8 mouse cellular contexts compared by ENCODE assay signal in genomic region chr7:24904936-24905335, GRCm38 (mm10). TPM values are rescaled to one million over a fixed set of nuclear protein-coding genes. Genes with fewer than 3 reads are reported as not detected.
A peak's percentile ranks its signal among the peaks of the same experiment; 100 is the strongest.
DNase-seq lines count a peak whose midpoint lies in the region; ATAC-seq and TF ChIP-seq lines count a peak whose summit lies in the region.

No protein-coding gene starts in this region.

- no peaks in the 10 kb centered on the region for H3K36me3 ChIP-seq in heart, embryonic 11.5 days (ENCODE audit: control insufficient read depth, insufficient read depth, low read length)
- peaks cover 6% of the 10 kb centered on the region for H3K36me3 ChIP-seq in kidney, postnatal 0 days (ENCODE audit: insufficient read depth, low read length)

- ATAC-seq in heart, embryonic 11.5 days (replicated peaks; ENCODE audit: insufficient number of reproducible peaks, low FRiP score, low TSS enrichment): no peak
- ATAC-seq in kidney, postnatal 0 days (replicated peaks; ENCODE audit: low FRiP score, low read depth): peak; percentile 23; the same call in 1 of the 2 replicates
- ATAC-seq in monocyte, adult 5-6 weeks (replicated peaks; ENCODE audit: insufficient number of reproducible peaks, low FRiP score, low TSS enrichment, poor library complexity, severe bottlenecking): no peak

- H3K4me2 ChIP-seq in heart, embryonic 11.5 days: peak overlapping the region; percentile 75
- H3K4me2 ChIP-seq in kidney, postnatal 0 days (ENCODE audit: low read length): peak overlapping the region; percentile 74

- whole genome bisulfite sequencing in heart, embryonic 11.5 days (ENCODE audit: insufficient replicate concordance): 9% methylated on average over 3 of the region's 3 CpGs
- 19% methylated on average over 3 of the region's 3 CpGs for WGBS in kidney, postnatal 0 days

- H3K9me3 ChIP-seq in heart, embryonic 11.5 days (replicated peaks; ENCODE audit: control insufficient read depth, low read length): no peaks in the 10 kb centered on the region
- no peaks in the 10 kb centered on the region for H3K9me3 ChIP-seq in kidney, postnatal 0 days (replicated peaks; ENCODE audit: low read length)

- TF ChIP-seq CTCF in kidney, postnatal 0 days (IDR thresholded peaks at IDR 0.05; ENCODE audit: low read depth): peak; percentile 83

- peaks cover 37% of the 10 kb centered on the region for H3K4me1 ChIP-seq in heart, embryonic 11.5 days (ENCODE audit: control insufficient read depth, insufficient read depth, low read length)
- H3K4me1 ChIP-seq in kidney, postnatal 0 days (replicated peaks; ENCODE audit: insufficient read depth, low read length): peaks cover 11% of the 10 kb centered on the region; the same call in 1 of the 2 replicates

- peak overlapping the region; percentile 77 for H3K4me3 ChIP-seq in heart, embryonic 11.5 days (ENCODE audit: low read depth, low read length)
- peak overlapping the region; percentile 77 for H3K4me3 ChIP-seq in kidney, postnatal 0 days (replicated peaks; ENCODE audit: low read depth, low read length)

- no peaks in the 10 kb centered on the region for H3K27me3 ChIP-seq in heart, embryonic 11.5 days (ENCODE audit: control insufficient read depth, insufficient read depth, low read length)
- H3K27me3 ChIP-seq in kidney, postnatal 0 days (ENCODE audit: insufficient read depth, low read length): no peaks in the 10 kb centered on the region

- H3K27ac ChIP-seq in heart, embryonic 11.5 days (ENCODE audit: low read depth, low read length): peak overlapping the region; percentile 62
- H3K27ac ChIP-seq in kidney, postnatal 0 days: peak overlapping the region; percentile 80; the same call in 1 of the 2 replicates

- peak overlapping the region; percentile 79 for H3K9ac ChIP-seq in heart, embryonic 11.5 days (ENCODE audit: low read depth, low read length)
- H3K9ac ChIP-seq in kidney, postnatal 0 days (ENCODE audit: low read depth, low read length): peak overlapping the region; percentile 59; the same call in 1 of the 2 replicates

- DNase-seq in urinary bladder, postnatal 25 days (ENCODE audit: low spot score): peak; percentile 44
- DNase-seq in urinary bladder, adult 18-20 months (ENCODE audit: low spot score in 2 of 2): no peak
- DNase-seq in cerebellum, postnatal 14 days: peak; percentile 80 to 83
- peak; percentile 90 for DNase-seq in kidney, postnatal 0 days (ENCODE audit: low spot score)
- DNase-seq in lung, postnatal 14 days: peak; percentile 74
- peak; percentile 52 for DNase-seq in retina, postnatal 7 days (ENCODE audit: low read depth, low spot score)

RNA-seq across cellular contexts. Expression of gene Arhgef1, which starts 2.2 kb away (rescaled TPM):
- 59.2 and 63.3 TPM in 2 replicates for polyA plus RNA-seq in heart, embryonic 11.5 days (2014; fragmentation: Nextera tagmentation; extraction: Ambion mirVana)
- 63.6 and 66.1 TPM in 2 replicates for polyA plus RNA-seq in kidney, postnatal 0 days (2015; fragmentation: Nextera tagmentation; extraction: Ambion mirVana)
- total RNA-seq in monocyte, adult 5-6 weeks (2017): 214 to 370 TPM (median 269 TPM) in 3 replicates

RNA-seq across cellular contexts. Expression of gene Cd79a, which starts 7.8 kb away (rescaled TPM):
- polyA plus RNA-seq in heart, embryonic 11.5 days (2014; fragmentation: Nextera tagmentation; extraction: Ambion mirVana): 0.14 and 0.30 TPM in 2 replicates
- polyA plus RNA-seq in kidney, postnatal 0 days (2015; fragmentation: Nextera tagmentation; extraction: Ambion mirVana): 1.7 and 2.7 TPM in 2 replicates
- 26.8 to 46.7 TPM (median 35.0 TPM) in 3 replicates for total RNA-seq in monocyte, adult 5-6 weeks (2017)

RNA-seq across cellular contexts. Expression of gene Rps19, which starts 20.8 kb away (rescaled TPM):
- polyA plus RNA-seq in heart, embryonic 11.5 days (2014; fragmentation: Nextera tagmentation; extraction: Ambion mirVana): 1,535 and 1,579 TPM in 2 replicates
- 2,933 and 3,330 TPM in 2 replicates for polyA plus RNA-seq in kidney, postnatal 0 days (2015; fragmentation: Nextera tagmentation; extraction: Ambion mirVana)
- 599 to 964 TPM (median 888 TPM) in 3 replicates for total RNA-seq in monocyte, adult 5-6 weeks (2017)

RNA-seq across cellular contexts. Expression of gene Dmrtc2, which starts 35.1 kb away (rescaled TPM):
- polyA plus RNA-seq in heart, embryonic 11.5 days (2014; fragmentation: Nextera tagmentation; extraction: Ambion mirVana): not detected in 2 replicates
- 0.12 and 0.19 TPM in 2 replicates for polyA plus RNA-seq in kidney, postnatal 0 days (2015; fragmentation: Nextera tagmentation; extraction: Ambion mirVana)
- not detected in 3 replicates for total RNA-seq in monocyte, adult 5-6 weeks (2017)

RNA-seq across cellular contexts. Expression of gene Lypd4, which starts 35.2 kb away (rescaled TPM):
- polyA plus RNA-seq in heart, embryonic 11.5 days (2014; fragmentation: Nextera tagmentation; extraction: Ambion mirVana): not detected in 2 replicates
- polyA plus RNA-seq in kidney, postnatal 0 days (2015; fragmentation: Nextera tagmentation; extraction: Ambion mirVana): not detected in 2 replicates
- not detected in 3 replicates for total RNA-seq in monocyte, adult 5-6 weeks (2017)

Comparison
In these comparisons a context has a peak if more than half of its experiments do, and no peak if none do; other contexts are left out.
1. DNase-seq: peak in urinary bladder, postnatal 25 days (single experiment), cerebellum, postnatal 14 days (2 of 2), kidney, postnatal 0 days (single experiment), lung, postnatal 14 days (single experiment) and retina, postnatal 7 days (single experiment); none in urinary bladder, adult 18-20 months (0 of 2).